Mouse (Mus musculus): ENCODE measurements at regions not wholly inside any gene's neighbourhood (a gene's known extent, or its start where the extent isn't known, plus 50 kb on each side); places are given as distances from the start of the nearest gene placed in this dataset.

DNA sequence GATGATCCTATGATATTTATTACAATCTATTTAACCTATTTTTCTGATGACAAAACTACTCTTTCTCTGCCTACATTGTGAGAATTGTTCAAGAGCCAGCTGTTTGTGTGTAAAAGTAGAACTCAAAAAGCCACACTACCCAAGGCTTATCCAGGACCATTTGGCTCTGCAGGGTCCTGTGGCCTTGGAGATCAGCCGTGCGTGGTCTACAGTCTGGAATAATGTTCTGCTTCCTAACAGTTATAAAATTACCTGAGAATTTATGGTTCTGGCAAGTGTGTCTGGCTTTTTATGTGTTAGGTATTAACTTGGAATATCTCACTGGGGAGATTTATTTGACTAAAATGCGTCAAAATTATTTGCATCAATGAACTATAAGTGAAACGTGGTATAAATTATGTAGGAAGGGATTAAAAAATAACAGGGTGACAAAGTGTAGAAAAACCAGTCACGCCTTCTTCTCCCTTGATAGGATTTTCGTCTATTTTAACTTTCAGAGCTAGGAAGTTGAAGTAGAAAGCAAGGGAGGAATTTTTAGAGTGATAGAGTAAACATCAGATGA is 1789.0 kb upstream of the Gm7489 start:
- DNase-seq (ENCODE audit: low read depth, low spot score), result no peak

GRCm38 (mm10) chr15:52108761-52109160 is 1775.9 kb upstream of the Gm7489 start:
- no peak for DNase-seq (ENCODE audit: low read depth, low spot score)

DNA sequence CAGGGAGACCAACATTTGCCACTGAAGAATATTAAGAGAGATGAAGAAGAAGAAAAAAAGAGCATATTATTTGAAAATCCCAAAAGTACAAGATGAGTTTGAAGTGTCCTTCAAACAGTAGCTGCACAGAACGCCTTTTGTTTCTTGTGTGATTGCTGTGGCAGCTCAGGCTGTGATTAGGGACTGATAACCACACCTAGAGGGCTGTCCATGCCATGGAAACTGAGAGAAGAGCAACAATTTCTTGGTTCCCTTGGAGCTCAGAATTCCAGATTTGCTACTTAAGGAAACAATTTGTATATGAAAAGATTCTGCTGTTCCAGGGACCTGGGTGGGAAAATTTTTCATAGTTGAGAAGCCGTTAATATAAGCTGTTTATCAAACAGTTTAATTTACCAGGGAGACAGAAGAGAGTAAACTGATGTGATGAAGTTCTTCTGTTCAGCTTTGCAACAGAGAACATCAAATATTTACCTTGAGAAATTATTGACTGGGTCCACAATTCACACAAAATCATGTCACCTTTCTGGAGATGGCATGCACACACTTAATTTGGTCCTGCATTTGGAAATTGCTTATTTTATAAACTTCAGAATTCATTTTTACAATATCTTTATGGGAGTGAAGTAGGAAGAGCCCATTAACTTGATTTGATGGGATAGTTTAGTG is 1770.2 kb upstream of the Gm7489 start:
- no peak for DNase-seq (ENCODE audit: low read depth, low spot score)

GRCm38 (mm10) chr15:52136693-52137092 is 1748.0 kb upstream of the Gm7489 start:
- DNase-seq (ENCODE audit: low read depth, low spot score), result no peak

- no peak for DNase-seq (ENCODE audit: low read depth, low spot score)
These were observed 1731.3 kb upstream of the Gm7489 start for GRCm38 (mm10) chr15:52153421-52153820.

DNA sequence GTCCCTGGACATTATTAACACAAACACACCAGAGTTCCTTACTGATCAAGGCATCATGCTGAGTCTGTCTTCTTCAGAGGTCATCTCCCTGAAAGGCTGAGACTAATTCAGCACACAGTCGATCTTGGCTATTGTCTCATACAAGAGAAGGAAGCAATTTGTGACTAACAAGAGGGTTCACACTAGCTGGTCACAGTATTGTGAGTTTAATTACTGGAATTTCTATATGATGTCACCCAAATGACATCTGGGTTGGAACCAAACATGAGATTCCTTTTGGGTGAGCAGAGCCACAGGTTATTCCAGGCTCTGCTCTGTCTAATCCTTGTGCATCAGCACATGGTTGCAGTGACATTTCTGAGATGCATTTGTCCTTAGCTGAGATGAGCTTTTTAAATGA is 1728.9 kb upstream of the Gm7489 start:
- no peak for DNase-seq (ENCODE audit: low read depth, low spot score)

DNA sequence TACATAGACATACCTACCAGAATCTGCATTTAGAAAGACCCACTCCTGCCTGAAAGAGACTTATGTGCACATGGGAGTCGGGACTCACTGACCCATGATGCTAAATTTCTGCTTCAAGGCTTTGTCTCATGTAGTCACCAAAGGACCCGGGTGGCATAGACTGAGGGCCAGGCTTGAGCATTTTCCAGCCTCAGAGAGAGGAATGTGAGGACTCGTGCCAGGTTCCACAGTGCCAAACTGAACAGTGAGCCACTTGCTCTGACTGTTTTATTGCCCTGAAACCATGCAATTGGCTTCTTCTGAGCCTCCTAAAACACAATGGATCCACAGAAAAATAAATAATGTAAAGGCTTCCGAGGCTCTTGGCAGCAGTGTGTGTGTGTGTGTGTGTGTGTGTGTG is 1727.9 kb upstream of the Gm7489 start:
- no peak for DNase-seq (ENCODE audit: low read depth, low spot score)

- peak; percentile 38 for DNase-seq (ENCODE audit: low read depth, low spot score)
These were observed 1724.3 kb upstream of the Gm7489 start for GRCm38 (mm10) chr15:52160181-52161088.

- no peak for DNase-seq (ENCODE audit: low read depth, low spot score)
These were observed 1723.6 kb upstream of the Gm7489 start for GRCm38 (mm10) chr15:52161089-52161442.

- no peak for DNase-seq (ENCODE audit: low read depth, low spot score)
These were observed 1723.0 kb upstream of the Gm7489 start for GRCm38 (mm10) chr15:52161568-52162316.

- DNase-seq (ENCODE audit: low read depth, low spot score), result no peak
These were observed 1718.6 kb upstream of the Gm7489 start for GRCm38 (mm10) chr15:52166144-52166543.

- DNase-seq (ENCODE audit: low read depth, low spot score), result no peak
These were observed 1717.9 kb upstream of the Gm7489 start for GRCm38 (mm10) chr15:52166595-52167443.

DNA sequence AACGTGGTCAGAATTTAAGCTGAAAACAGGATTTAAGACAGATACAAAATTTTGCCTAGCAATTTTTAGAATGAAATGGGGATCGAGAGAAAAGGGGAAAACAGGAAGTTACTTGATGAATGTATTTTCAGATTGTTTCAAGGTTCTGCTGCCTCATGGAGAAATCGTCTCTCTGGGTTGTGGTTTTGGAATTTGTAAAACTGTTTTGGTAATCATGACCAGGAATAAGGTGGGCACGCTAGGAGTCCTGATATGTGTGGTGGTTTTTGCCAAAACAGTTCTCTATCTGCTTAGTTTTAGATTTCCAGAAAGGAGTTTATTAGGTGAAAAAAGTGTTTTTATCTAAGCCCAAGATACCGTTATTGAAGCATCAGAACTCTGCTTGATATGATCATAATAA is 1716.9 kb upstream of the Gm7489 start:
- no peak for DNase-seq (ENCODE audit: low read depth, low spot score)

DNA sequence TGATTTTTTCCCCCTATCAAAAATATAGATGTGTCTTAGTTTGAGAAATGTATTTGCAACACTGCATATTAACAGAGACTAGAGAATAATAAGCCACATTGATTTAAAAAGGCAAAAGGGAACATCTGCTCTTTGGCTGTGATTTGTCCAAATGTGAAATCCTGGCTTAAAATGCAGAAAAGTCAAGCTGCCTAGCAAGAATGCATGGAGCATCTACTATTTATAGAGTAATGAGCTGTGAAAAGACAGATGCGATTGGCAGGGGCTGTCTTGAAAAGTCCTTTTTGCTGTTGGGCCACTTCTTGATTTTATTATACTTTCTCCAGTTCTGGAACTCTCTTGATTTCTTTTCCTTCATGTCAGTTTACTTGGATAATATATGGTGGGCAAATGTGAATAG is 1707.8 kb upstream of the Gm7489 start:
- no peak for DNase-seq (ENCODE audit: low read depth, low spot score)

GRCm38 (mm10) chr15:52178668-52179067 is 1706.0 kb upstream of the Gm7489 start:
- no peak for DNase-seq (ENCODE audit: low read depth, low spot score)

- no peak for DNase-seq (ENCODE audit: low read depth, low spot score)
These were observed 1705.3 kb upstream of the Gm7489 start for GRCm38 (mm10) chr15:52179379-52179778.

- DNase-seq (ENCODE audit: low read depth, low spot score), result no peak
These were observed 1693.5 kb upstream of the Gm7489 start for GRCm38 (mm10) chr15:52191176-52191575.

GRCm38 (mm10) chr15:52207271-52207670 is 1677.4 kb upstream of the Gm7489 start:
- no peak for DNase-seq (ENCODE audit: low read depth, low spot score)

DNA sequence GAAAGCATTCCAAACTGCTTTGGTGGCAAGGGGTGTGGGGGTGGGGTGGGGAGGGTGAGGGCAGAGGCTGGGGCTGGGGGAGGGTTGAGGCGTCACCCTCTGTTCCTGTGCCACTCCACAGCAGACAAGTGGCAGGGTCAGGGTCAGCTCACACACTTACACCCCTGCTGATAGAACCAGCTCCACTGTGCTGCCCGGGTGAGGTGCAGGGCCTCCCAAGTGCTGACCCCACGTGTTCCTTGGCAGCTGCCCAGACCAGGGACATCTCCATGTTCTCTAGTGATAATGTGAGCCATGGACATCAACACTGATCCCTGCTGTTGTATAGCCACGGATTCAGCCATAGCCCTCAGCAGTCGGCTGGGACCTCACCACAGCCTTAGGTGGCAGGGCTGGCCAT is 1652.3 kb upstream of the Gm7489 start:
- no peak for DNase-seq (ENCODE audit: low read depth, low spot score)

DNA sequence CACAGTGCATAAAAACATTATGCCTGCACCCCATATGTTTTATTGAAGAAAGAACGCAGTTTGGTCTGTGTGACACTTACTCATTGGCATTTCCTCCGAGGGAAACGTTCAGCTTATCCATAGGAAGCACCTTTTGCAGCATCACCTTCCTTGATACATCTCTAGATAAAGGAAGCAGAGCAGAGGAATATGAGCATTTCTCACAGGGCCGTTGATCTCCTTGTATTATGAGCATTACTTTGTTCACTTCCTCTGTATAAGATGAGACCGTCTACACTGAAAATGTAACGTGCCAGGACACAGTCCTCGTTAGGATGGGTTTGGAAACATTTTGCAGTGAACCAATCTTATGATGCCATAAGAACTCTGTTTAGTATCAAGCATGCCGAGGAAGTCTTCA is 1648.5 kb upstream of the Gm7489 start:
- no peak for DNase-seq (ENCODE audit: low read depth, low spot score)

DNA sequence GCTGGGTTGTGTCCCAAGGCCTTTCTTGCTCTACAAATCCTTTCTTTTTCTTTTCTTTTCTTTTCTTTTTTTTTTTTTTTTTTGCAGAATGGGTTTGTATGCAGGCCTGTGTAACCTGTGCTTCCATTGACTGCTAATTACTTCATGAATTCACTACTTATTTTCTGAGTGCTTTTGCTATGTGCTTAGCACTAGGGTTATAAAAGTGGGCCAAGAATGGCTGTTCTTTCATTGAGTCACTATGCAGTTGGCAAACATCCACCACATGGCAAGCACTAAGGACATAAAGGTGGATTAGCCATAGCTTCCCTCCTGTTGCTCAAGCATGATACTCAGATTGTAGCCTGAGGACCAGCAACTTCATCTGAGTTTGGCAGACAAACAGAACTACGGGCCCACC is 1641.8 kb upstream of the Gm7489 start:
- DNase-seq (ENCODE audit: low read depth, low spot score), result no peak
